Mouse (Mus musculus): ENCODE results near the gene Clpb.

Clpb gene

GRCm38 (mm10) chr7:101725081-101725480 is 61.6 kb downstream of the Clpb start:
- in situ Hi-C loops (cut with MboI, MseI) = no loop called here

- in situ Hi-C loops (cut with MboI, MseI) = no loop called here
Measured at GRCm38 (mm10) chr7:101726980-101727379, 63.5 kb downstream of the Clpb start.

GRCm38 (mm10) chr7:101732096-101732495 is 68.7 kb downstream of the Clpb start:
- in situ Hi-C loops (cut with MboI, MseI) = loop anchor here (5.0 kb wide), 1 partner anchor 60 kb away; no protein-coding TSS in a partner anchor

- in situ Hi-C loops (cut with MboI, MseI) = loop anchor here (5.0 kb wide), 1 partner anchor 61 kb away; no protein-coding TSS in a partner anchor
Measured at GRCm38 (mm10) chr7:101733042-101733441, 69.6 kb downstream of the Clpb start.

- in situ Hi-C loops (cut with MboI, MseI) = no loop called here
Measured at GRCm38 (mm10) chr7:101735297-101735696, 71.9 kb downstream of the Clpb start.

- in situ Hi-C loops (cut with MboI, MseI) = no loop called here
Measured at GRCm38 (mm10) chr7:101737735-101738134, 74.3 kb downstream of the Clpb start.

GRCm38 (mm10) chr7:101739602-101740001 is 76.2 kb downstream of the Clpb start:
- in situ Hi-C loops (cut with MboI, MseI) = no loop called here

GRCm38 (mm10) chr7:101743487-101743886 is 80.1 kb downstream of the Clpb start:
- in situ Hi-C loops (cut with MboI, MseI) = no loop called here

GRCm38 (mm10) chr7:101746559-101747334 is 83.3 kb downstream of the Clpb start:
- in situ Hi-C loops (cut with MboI, MseI) = no loop called here

- in situ Hi-C loops (cut with MboI, MseI) = no loop called here
Measured at GRCm38 (mm10) chr7:101750268-101750667, 86.8 kb downstream of the Clpb start.

- in situ Hi-C loops (cut with MboI, MseI) = no loop called here
Measured at GRCm38 (mm10) chr7:101752346-101752745, 88.9 kb downstream of the Clpb start.

- in situ Hi-C loops (cut with MboI, MseI) = no loop called here
Measured at GRCm38 (mm10) chr7:101753492-101753891, 90.1 kb downstream of the Clpb start.

GRCm38 (mm10) chr7:101754416-101754815 is 91.0 kb downstream of the Clpb start:
- in situ Hi-C loops (cut with MboI, MseI) = no loop called here

- in situ Hi-C loops (cut with MboI, MseI) = no loop called here
Measured at GRCm38 (mm10) chr7:101755301-101755700, 91.9 kb downstream of the Clpb start.

GRCm38 (mm10) chr7:101761899-101762780 is 98.7 kb downstream of the Clpb start:
- in situ Hi-C loops (cut with MboI, MseI) = no loop called here

- in situ Hi-C loops (cut with MboI, MseI) = no loop called here
Measured at GRCm38 (mm10) chr7:101767335-101767907, 104.0 kb downstream of the Clpb start.

- in situ Hi-C loops (cut with MboI, MseI) = no loop called here
Measured at GRCm38 (mm10) chr7:101770051-101770450, 106.6 kb downstream of the Clpb start.

- in situ Hi-C loops (cut with MboI, MseI) = no loop called here
Measured at GRCm38 (mm10) chr7:101771604-101772003, 108.2 kb downstream of the Clpb start.

GRCm38 (mm10) chr7:101772687-101773086 is 109.3 kb downstream of the Clpb start:
- in situ Hi-C loops (cut with MboI, MseI) = no loop called here

GRCm38 (mm10) chr7:101777053-101777452 is 113.6 kb downstream of the Clpb start:
- in situ Hi-C loops (cut with MboI, MseI) = no loop called here

- in situ Hi-C loops (cut with MboI, MseI) = no loop called here
Measured at GRCm38 (mm10) chr7:101817861-101818401, 154.5 kb downstream of the Clpb start, which contains the start of gene Phox2a. Phox2a (plus strand) TSS chr7:101818313.

Data from T-helper 2 cell (primary cell).